Mouse (Mus musculus) heart, adult 9 months (tissue): ENCODE results near the gene Mbnl2.

Experiments used
- DNase-seq, 2 experiments: peaks; one replicate each; pipeline ENCODE4 v3.0.0; 2022; ENCODE audit warnings: low spot score in 2 of 2

The Mbnl2 gene

GRCm38 (mm10) chr14:120324883-120325480 is 49.5 kb downstream of the Mbnl2 start:
- DNase-seq: no peak

- DNase-seq: peak in 1 of 2 experiments; percentile 35
Measured at GRCm38 (mm10) chr14:120325673-120326072, 50.2 kb downstream of the Mbnl2 start.

DNA sequence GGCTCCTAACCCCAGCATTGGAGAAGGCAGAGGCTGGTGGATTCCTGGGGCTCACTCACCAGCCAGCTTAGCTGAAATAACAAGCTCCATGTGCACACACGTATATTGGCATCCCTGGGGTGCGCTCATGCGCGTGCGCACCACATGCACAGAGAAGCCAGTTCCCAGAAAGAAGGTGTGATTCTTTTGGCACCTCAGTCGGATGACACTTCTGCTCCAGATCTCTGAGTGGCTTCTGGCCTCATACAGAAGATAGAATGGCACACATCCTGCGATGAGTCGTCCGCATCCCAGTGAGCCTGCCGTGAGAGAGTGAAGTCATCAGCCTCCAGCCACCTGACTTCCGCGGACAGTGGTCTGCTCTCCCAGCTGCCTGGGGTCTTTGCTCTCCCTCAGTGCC is 55.0 kb downstream of the Mbnl2 start:
- peak; percentile 45 to 53 for DNase-seq

DNA sequence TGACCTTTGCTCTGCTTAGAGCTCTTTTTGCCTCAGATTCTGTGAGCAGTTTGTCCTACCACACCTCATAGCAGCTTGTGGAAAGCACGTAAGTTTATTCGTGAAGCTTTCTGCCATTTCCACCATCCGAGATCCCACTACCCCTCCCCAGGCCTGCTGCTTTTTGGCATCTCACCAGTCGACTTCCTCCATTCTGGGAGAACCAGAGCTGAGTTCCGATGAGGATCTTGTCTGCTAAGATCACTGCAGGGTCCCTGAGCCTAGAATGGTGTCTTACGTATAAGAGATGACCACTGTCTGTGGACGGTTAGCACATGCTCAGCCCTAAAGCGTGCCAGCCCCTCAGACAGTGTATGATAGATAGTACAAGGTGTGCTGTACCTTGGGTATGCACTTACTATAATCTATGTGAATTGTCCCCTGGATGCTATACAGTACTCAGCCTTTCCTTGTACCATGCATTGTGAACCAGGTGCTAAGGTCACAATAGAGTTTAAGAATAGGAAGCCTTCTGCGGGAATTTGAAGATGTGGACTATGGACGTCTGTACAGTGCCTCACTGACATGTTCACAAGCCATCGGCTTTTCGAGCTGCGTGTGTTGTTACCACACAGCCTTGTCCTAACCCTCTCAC is 55.5 kb downstream of the Mbnl2 start:
- no peak for DNase-seq

GRCm38 (mm10) chr14:120333465-120334243 is 58.2 kb downstream of the Mbnl2 start:
- no peak for DNase-seq

- no peak for DNase-seq
Measured at GRCm38 (mm10) chr14:120335366-120335765, 59.9 kb downstream of the Mbnl2 start.

- DNase-seq: no peak
Measured at GRCm38 (mm10) chr14:120335871-120336270, 60.4 kb downstream of the Mbnl2 start.

GRCm38 (mm10) chr14:120336380-120336779 is 60.9 kb downstream of the Mbnl2 start:
- DNase-seq: peak; percentile 88 to 89

DNA sequence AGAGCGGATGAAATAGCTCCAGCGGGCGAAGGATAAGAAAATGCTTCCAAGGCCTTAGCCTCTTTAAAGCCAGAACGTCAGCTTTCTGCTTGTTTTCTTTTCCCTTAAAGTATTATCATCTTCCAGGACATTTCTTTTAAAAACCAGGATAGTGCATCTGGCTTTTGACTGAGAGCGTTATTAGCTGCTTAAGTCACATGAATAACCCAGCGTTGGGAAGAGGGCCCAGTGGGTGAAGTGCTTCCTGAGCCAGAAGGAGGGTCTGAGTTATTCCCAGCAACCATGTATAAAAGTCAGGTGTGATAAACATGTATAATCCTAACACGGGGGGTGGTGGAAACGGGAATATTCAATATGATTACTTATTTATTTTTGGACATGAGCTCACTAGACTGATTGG is 61.4 kb downstream of the Mbnl2 start:
- no peak for DNase-seq

DNA sequence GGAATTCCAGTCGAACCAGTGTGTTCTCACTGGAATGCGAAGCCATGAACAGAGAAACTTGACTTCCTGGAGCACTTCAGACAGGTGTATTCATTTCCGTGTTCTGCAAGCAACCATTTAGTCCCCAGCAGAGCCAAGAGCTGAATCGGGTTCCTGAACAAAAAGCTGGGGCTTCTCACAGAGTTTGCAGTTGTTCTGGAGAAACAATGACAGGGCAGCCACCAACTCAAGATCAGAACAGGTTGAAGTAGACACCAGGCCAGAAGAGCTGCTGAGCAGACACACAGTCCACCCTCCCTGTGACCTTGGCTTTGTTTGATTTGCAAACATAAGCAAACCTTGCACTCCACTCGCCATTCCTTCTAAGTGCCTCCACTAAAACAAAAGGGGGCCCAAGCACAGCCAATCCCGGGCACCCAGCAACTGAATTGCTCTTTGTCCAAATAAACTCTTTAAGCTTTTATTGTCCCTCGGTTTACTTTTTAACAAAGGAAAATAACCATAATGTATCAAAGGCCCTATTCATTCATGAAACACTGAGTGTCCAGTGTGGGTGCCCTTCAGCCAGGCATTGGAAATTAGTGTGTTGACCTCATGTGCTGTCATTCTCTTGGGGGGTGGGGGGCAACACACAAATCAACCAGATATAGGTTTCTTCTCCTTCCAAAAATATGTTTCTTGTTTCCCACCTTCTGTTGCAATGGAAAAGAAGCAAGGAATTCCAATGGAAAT is 62.4 kb downstream of the Mbnl2 start:
- DNase-seq: no peak

DNA sequence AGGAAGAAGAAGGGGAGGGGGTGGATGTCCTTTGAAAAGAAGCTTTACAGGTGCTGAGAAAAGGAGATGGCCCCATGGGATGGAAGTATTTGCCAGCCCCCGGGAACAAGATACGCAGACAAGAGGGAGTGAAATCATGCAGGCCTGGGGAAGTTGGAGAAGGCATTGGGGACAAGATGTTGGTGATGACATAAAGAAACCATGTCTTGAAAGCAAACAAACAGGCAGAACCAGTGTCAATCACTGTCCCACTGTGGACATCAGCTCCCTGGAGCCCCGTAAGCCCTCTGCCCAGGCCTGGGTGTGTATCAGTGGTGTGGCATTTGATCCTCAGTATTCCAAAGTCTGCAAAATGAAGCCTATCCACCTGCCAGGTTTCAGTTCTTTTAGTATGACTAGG is 63.2 kb downstream of the Mbnl2 start:
- DNase-seq: no peak

DNA sequence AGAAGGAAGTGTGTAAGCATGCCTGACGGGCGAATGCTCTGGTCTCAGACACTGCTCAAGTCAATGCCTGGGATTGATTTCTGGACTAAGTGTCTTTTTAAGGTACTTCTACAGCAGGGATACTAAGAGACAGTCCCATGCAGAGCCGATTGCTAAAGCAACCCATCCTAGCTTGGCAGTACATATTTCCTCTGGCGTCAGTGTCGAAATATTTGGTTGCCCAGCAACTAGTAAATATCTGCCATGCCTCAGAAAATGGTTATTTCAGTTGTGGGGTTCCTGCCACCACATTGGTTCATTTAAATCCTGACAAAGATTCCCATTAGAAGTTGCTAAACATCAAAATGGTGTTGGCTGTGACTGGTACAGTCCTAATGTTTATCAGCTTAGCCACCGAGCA is 66.4 kb downstream of the Mbnl2 start:
- peak; percentile 59 to 65 for DNase-seq

- DNase-seq: no peak
Measured at GRCm38 (mm10) chr14:120342321-120342720, 66.9 kb downstream of the Mbnl2 start.

- no peak for DNase-seq
Measured at GRCm38 (mm10) chr14:120344641-120345040, 69.2 kb downstream of the Mbnl2 start.

DNA sequence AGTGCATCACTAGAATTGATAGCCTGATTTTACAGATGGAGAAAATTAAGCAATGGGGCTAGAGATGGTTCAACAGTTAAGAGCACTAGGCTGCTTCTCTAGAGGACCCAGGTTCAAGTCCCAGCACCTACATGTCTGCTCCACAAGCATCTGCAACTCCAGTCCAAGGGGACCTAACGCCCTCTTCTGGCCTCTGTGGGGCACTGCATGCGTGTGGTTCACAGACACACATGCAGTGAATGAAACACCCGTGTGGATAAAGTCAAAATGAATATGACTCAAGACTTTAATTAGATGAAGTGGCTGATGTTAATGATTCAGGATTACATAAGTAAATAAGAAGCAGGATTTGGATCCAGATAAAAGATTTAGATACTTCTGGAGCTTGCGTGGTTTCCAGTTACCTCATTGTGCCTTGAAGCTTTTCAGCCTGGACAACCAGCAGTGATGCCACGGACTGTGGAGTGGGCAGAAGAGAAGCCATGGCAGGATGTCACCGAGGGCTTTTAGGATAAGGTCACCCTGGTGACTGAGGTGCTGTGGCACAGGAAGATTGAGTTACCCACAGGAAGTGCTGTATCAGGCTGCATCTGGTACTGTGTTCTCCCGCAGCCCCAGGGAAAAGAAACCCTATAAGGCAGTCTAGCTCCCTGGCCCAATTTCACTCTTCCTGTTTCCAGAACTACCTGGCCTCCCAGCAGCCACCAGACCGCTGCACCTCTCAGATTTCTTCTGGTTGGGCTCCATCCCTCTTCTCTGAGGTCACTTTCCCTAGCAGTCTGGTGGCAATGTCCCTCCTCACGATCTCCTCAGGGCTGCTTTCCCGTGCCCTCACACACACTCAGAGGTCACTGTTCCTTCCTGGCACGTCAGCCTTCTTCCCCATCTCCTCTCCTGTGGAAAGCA is 72.2 kb downstream of the Mbnl2 start:
- DNase-seq: no peak

DNA sequence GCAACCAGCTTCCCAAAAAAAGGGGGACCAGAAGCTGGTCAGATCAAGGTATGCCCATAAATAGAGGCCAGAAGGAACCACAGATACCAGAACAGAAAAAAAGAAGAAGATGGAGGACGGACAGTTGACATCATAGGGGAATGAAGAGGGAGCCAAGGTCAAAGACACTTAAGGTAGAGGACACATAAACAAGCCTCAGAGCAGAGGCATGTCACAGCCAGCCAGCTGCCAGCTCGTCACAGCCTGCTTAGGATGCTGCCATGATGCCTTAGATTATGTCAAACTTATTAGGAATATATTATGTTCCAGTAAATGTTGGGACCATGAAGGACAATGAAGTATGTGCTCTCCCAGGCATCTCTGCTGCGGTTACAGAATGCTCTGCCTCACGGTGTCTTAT is 73.9 kb downstream of the Mbnl2 start:
- DNase-seq: no peak

GRCm38 (mm10) chr14:120352136-120352843 is 76.8 kb downstream of the Mbnl2 start:
- no peak for DNase-seq

- DNase-seq: no peak
Measured at GRCm38 (mm10) chr14:120353211-120353610, 77.7 kb downstream of the Mbnl2 start.

- DNase-seq: no peak
Measured at GRCm38 (mm10) chr14:120354595-120354994, 79.1 kb downstream of the Mbnl2 start.

DNA sequence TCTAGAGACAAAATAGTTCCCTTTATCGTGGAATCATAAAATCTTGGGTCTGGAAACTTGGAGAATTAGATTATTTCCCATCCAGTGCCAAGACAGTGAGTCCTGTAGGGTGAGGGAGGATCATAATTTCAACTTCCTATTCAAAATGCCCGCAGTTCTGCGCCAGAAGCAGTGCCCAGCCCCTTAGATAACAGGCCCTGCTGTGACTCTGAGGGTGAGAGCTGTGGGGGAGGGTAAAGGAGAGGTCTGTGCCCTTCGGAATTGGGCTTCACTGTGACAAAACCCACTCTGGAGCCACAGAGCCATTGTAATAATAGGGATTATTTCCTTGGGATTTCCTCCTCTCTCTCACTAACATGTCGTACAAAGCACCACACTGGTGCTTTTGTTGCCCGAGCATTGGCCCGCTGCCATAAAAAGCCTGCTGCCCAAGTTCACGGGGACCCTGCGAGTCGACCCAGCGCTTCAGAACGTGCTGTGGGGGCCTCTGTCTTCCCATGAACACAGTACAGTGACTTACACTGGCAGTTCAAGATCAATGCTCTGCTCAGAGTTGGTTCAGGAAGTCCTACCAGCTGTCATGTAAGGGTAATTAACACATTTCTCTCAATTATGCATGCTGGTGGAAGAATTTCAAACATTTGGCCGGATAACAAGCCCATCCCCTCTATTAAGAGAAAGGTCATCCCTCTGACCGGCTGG is 79.7 kb downstream of the Mbnl2 start:
- DNase-seq: peak; percentile 61 to 66
